Mouse (Mus musculus): ENCODE measurements around the gene Taf8. TPM values are rescaled to one million over a fixed set of nuclear protein-coding genes. Genes with fewer than 3 reads are reported as not detected.

Gene Taf8
- 47.6 TPM for polyA plus RNA-seq (2017; shearing (Covaris generic))

DNA sequence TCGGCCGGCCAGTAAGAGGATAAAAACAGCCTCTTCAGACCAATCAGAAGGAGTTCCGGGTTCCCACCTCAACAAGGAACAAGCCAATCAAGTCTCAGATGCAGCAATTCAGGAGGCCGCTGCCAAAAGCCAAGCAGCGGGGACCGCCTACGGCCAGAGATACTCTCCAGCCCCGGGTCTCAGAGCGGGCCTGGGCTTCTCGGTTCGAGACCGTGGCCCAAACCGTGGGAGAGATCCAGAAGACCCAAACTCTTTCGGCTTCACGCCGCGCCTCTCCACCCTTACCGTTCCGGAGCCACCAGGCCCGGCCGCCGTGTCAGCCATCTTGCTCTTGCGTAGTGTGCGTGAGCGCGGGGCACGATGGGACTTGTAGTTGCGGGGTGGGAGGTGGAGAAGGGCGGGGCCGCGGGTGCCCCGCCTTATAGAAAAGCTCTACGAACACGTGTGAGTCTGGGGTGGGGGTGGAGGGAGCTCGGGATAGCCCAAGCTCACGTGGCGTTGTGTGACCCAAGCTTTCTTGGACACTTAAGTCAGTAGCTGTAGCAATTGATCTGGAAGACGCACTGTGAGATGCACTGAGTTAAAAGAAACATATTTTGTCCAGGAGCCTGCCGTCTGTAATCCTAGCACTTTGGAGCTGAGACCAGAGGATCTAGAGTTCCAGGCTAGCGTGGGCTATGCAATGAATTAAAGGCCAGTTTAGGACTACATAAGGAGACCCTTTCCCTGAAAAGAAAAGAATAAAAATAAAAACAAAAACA, at the start of gene Taf8:
Gene Taf8 (minus strand): TSS at position 347 of the 761 bp plus-strand sequence.

GRCm38 (mm10) chr17:47504941-47505346, 2.9 kb upstream of the Taf8 start, which contains the start of gene Ccnd3:
Ccnd3 (plus strand) TSS chr17:47505051.

GRCm38 (mm10) chr17:47436907-47437547, 65.1 kb downstream of the Taf8 start, which contains the start of gene 1700001C19Rik:
1700001C19Rik (minus strand) TSS chr17:47437376.

DNA sequence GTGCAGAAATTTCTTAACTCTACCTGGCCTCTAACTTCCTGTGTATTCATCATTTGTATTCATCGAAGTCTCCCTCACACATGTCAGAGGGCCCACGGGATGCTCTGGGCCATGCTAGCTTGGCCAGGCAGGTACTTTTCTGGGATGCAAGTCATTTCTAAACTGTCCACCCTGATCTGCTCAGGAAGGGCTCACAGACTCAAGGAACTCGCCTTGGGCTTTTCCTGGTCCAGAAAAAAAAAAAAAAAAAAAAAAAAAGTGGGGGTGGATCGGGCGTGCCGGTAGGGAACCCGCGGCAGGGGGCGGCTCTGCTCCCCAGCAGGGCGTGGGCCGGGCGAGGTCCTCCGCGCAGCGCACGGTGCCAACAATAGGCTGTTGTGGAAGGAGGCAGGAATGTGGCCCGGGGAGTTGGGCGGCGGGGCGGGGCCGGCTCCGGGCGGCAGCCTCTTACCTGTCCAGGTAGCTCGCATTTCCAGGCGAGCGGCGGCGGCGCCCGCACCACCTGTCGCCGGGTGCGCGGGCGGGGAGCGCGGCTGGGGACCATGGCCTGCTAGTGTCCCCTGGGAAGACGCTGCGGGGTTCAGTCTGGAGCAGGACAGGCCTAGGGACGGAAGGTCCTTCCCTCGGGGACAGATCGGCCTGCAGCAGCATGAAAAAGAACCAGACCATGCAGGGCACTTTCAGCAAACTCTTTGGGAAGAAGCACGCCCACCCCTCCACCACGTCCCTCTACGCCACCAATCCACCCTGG, 65.8 kb downstream of the Taf8 start, which contains the start of gene AI661453:
Gene AI661453 (plus strand): TSS at position 460 of the 751 bp plus-strand sequence.

Other genes with a start within 250 kb of the Taf8 start
- 27.2 TPM for gene Mrps10, start 133.4 kb downstream of the Taf8 start, polyA plus RNA-seq (2017; shearing (Covaris generic))
- gene Guca1b, start 116.9 kb downstream of the Taf8 start, polyA plus RNA-seq (2017; shearing (Covaris generic)), result 1.7 TPM
- gene Guca1a, start 101.7 kb downstream of the Taf8 start, polyA plus RNA-seq (2017; shearing (Covaris generic)), result not detected
- gene AI661453, start 65.7 kb downstream of the Taf8 start, polyA plus RNA-seq (2017; shearing (Covaris generic)), result not detected
- gene 1700001C19Rik, start 64.9 kb downstream of the Taf8 start, polyA plus RNA-seq (2017; shearing (Covaris generic)), result not detected
- 327 TPM for gene Ccnd3, start 2.8 kb upstream of the Taf8 start, polyA plus RNA-seq (2017; shearing (Covaris generic))
- 20.1 TPM for gene Bysl, start 109.2 kb upstream of the Taf8 start, polyA plus RNA-seq (2017; shearing (Covaris generic))
- gene Med20, start 109.3 kb upstream of the Taf8 start, polyA plus RNA-seq (2017; shearing (Covaris generic)), result 33.6 TPM
- gene Gm20517, start 109.3 kb upstream of the Taf8 start, polyA plus RNA-seq (2017; shearing (Covaris generic)), result 3.0 TPM
- gene Usp49, start 128.4 kb upstream of the Taf8 start, polyA plus RNA-seq (2017; shearing (Covaris generic)), result 5.1 TPM
- 202 TPM for gene Tomm6, start 186.1 kb upstream of the Taf8 start, polyA plus RNA-seq (2017; shearing (Covaris generic))
- 0.46 TPM for gene Frs3, start 186.7 kb upstream of the Taf8 start, polyA plus RNA-seq (2017; shearing (Covaris generic))
- not detected for gene Gm21981, start 192.2 kb upstream of the Taf8 start, polyA plus RNA-seq (2017; shearing (Covaris generic))
- gene Prickle4, start 192.4 kb upstream of the Taf8 start, polyA plus RNA-seq (2017; shearing (Covaris generic)), result not detected
- not detected for gene Pgc, start 224.6 kb upstream of the Taf8 start, polyA plus RNA-seq (2017; shearing (Covaris generic))
- gene Tfeb, start 234.7 kb upstream of the Taf8 start, polyA plus RNA-seq (2017; shearing (Covaris generic)), result 23.7 TPM